Mouse (Mus musculus) liver, adult 2 months (tissue): ENCODE results near the gene Gchfr. TPM values are rescaled to one million over a fixed set of nuclear protein-coding genes. Genes with fewer than 3 reads are reported as not detected.
A peak's percentile ranks its signal among the peaks of the same experiment; 100 is the strongest.

Source experiments
- DNase-seq: peaks from one replicate; pipeline ENCODE4 v3.0.0-alpha.2; 2011; ENCODE audit warnings: low read depth, low spot score; ENCODE audit errors: extremely low read depth
- H3K27ac ChIP-seq: fragments of 200-500 bp; replicated peaks from 2 replicates; pipeline ENCODE4 v1.5.1; 2012; ENCODE audit warnings: low read depth, mild to moderate bottlenecking, control low read depth, inconsistent platforms, low read length; ENCODE audit not compliant: insufficient read depth
- H3K27me3 ChIP-seq: fragments of 200-500 bp; 2 replicates; pipeline ENCODE4 v1.6.1; 2012; ENCODE audit warnings: mild to moderate bottlenecking, moderate library complexity, low read length, inconsistent platforms; ENCODE audit not compliant: control insufficient read depth, insufficient read depth
- H3K36me3 ChIP-seq: fragments of 200-500 bp; 2 replicates; pipeline ENCODE4 v1.6.1; 2012; ENCODE audit warnings: low read length, inconsistent platforms; ENCODE audit not compliant: control insufficient read depth, insufficient read depth
- H3K4me1 ChIP-seq: fragments of 200-500 bp; 2 replicates; pipeline ENCODE4 v1.6.1; 2011; ENCODE audit warnings: low read length; ENCODE audit not compliant: control insufficient read depth, insufficient read depth
- H3K4me3 ChIP-seq: fragments of 200-500 bp; 2 replicates; pipeline ENCODE4 v1.5.1; 2011; ENCODE audit warnings: low read depth, mild to moderate bottlenecking, control low read depth, low read length, moderate library complexity; ENCODE audit not compliant: insufficient read depth
- H3K79me2 ChIP-seq: fragments of 200-500 bp; 2 replicates; pipeline ENCODE4 v1.6.1; 2012; ENCODE audit warnings: inconsistent platforms, mild to moderate bottlenecking, low read length, moderate library complexity; ENCODE audit not compliant: control insufficient read depth, insufficient read depth
- H3K9ac ChIP-seq: fragments of 200-500 bp; 2 replicates; pipeline ENCODE4 v1.6.1; 2012; ENCODE audit warnings: low read depth, mild to moderate bottlenecking, control low read depth, inconsistent platforms, low read length
- CTCF ChIP-seq: fragments of 200-500 bp; IDR thresholded peaks from 2 replicates; pipeline ENCODE4 v1.5.1; 2011; ENCODE audit warnings: low read depth, low read length, control low read depth
- POLR2A ChIP-seq: fragments of 200-500 bp; IDR thresholded peaks from 2 replicates; pipeline ENCODE4 v1.6.1; 2011; ENCODE audit warnings: low read length, control low read depth; ENCODE audit not compliant: insufficient read depth; ENCODE audit errors: extremely low read depth
- WGBS: fragments of 180-500 bp; shearing (Covaris S2); methylation state at CpG from one replicate; pipeline ENCODE4 v1.1.7; 2018; 5-methylcytosine and 5-hydroxymethylcytosine counted together
- polyA plus RNA-seq: library from polyadenylated mRNA; depleted of rRNA; stranded (reverse); fragments of >200 nt; gene quantifications from 2 replicates; pipeline ENCODE4 v1.2.3, GENCODE M21; 2012
- total RNA-seq: library from RNA; depleted of rRNA; stranded (reverse); fragments of >200 nt; gene quantifications from 2 replicates; pipeline ENCODE4 v1.2.3, GENCODE M21; 2014

Gene Gchfr
- total and polyA plus RNA-seq, 2 experiments, result 275 to 597 TPM

DNA sequence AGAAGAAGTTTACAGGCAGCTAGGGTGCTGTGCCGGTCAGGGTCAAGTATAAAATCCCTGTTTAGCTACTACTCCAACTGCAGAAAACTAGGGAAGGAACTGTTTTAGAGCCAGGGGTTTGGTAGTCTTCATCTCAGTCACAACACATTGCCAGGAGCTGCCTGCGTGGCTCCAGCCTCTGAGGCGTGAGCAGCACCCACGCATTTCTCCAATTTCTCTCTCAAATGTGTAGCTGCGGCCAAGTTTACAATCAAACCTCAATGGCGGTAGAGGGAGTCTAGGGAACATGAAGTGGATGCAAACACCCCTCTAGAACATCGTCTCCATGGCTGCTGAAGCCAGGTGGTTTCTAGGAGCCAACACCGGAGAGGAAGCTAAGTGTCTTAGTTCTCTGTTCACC, 19.8 kb upstream of the Gchfr start:
- peaks cover 74% of the 10 kb centered on the region for H3K36me3 ChIP-seq

DNA sequence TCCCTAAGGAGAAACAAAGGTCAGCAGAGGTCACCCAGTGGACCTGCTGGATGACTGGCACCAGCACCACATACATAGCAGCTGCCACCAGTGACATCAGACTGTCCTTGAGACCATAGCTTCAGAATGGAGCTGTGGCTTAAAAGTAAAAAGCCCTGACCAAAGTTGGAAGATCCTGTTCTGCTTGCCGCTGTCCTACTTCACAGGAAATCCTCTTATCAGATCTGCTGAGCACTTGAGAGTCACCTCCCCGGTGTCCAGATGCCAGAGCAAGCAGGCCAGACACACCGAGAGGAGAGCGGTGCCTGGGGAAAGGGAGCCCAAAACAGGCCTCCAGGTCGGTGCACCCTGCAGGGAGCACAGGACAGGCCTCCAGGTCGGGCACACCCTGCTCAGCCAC, 15.3 kb upstream of the Gchfr start:
- Histone ChIP-seq H3K4me3 (no peak overlapping the region), H3K79me2 (peaks cover 5% of the 10 kb centered on the region; the same call in 1 of the 2 replicates), H3K4me1 (peaks cover 7% of the 10 kb centered on the region), H3K9ac (no peak overlapping the region), H3K27ac (no peak overlapping the region), H3K27me3 (no peaks in the 10 kb centered on the region), H3K36me3 (peaks cover 49% of the 10 kb centered on the region)
- TF ChIP-seq POLR2A (no peak), CTCF (no peak)
- 82% methylated on average over 6 of the region's 6 CpGs for WGBS
- no peak for DNase-seq

More for the DNA sequence above, 19.8 kb upstream of the Gchfr start:
- TF ChIP-seq CTCF (no peak), POLR2A (no peak)
- H3K9ac ChIP-seq, result no peak overlapping the region
- 95% methylated on average over 8 of the region's 8 CpGs for WGBS
- no peak overlapping the region for H3K4me3 ChIP-seq
- no peaks in the 10 kb centered on the region for H3K27me3 ChIP-seq
- no peak overlapping the region for H3K27ac ChIP-seq
- no peaks in the 10 kb centered on the region for H3K4me1 ChIP-seq
- DNase-seq, result no peak
- no peaks in the 10 kb centered on the region for H3K79me2 ChIP-seq

GRCm38 (mm10) chr2:119154683-119155082, 12.9 kb upstream of the Gchfr start:
- Histone ChIP-seq H3K27me3 (no peaks in the 10 kb centered on the region), H3K27ac (no peak overlapping the region), H3K9ac (no peak overlapping the region), H3K4me3 (no peak overlapping the region), H3K36me3 (peaks cover 27% of the 10 kb centered on the region), H3K79me2 (peaks cover 5% of the 10 kb centered on the region; the same call in 1 of the 2 replicates), H3K4me1 (peaks cover 7% of the 10 kb centered on the region)
- no peak for TF ChIP-seq CTCF
- TF ChIP-seq POLR2A, result no peak
- DNase-seq, result no peak
- WGBS, result 59% methylated on average over 2 of the region's 2 CpGs

DNA sequence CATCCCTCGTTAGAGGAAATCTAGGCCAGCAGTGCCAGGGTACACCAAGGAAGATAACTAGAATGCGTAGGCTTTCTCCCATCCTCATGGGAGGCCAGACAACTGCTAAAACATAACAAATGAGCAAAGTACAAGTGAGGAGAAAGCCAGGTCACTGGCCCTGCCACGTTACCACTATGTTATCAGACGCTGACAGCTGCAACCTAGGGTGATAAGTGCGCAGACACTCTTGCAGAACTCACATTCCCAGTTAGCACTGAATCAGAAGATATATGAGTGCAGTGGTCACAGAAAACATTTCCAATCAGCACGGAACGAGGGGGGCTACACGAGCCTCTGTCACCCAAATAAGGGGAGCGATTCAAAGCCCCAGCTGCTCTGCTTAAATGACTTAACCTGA, 12.2 kb upstream of the Gchfr start:
- H3K79me2 ChIP-seq, result peaks cover 5% of the 10 kb centered on the region; the same call in 1 of the 2 replicates
- H3K36me3 ChIP-seq, result peaks cover 25% of the 10 kb centered on the region
- peaks cover 7% of the 10 kb centered on the region for H3K4me1 ChIP-seq
- H3K27me3 ChIP-seq, result no peaks in the 10 kb centered on the region
- no peak for TF ChIP-seq POLR2A
- 36% methylated on average over 9 of the region's 9 CpGs for WGBS
- peak overlapping the region; percentile 89 for H3K27ac ChIP-seq
- peak; percentile 67 for DNase-seq
- no peak overlapping the region for H3K9ac ChIP-seq
- no peak overlapping the region for H3K4me3 ChIP-seq

GRCm38 (mm10) chr2:119156081-119156680, 11.4 kb upstream of the Gchfr start:
- no peak for TF ChIP-seq CTCF
- Histone ChIP-seq H3K36me3 (peaks cover 23% of the 10 kb centered on the region), H3K9ac (peak overlapping the region; percentile 86), H3K4me3 (peak overlapping the region; percentile 68), H3K4me1 (peaks cover 7% of the 10 kb centered on the region), H3K27ac (peak overlapping the region; percentile 89), H3K27me3 (no peaks in the 10 kb centered on the region), H3K79me2 (peaks cover 5% of the 10 kb centered on the region; the same call in 1 of the 2 replicates)
- WGBS, result under 1% methylated on average over 34 of the region's 34 CpGs
- peak; percentile 56 for DNase-seq

- H3K79me2 ChIP-seq, result peaks cover 5% of the 10 kb centered on the region; the same call in 1 of the 2 replicates
- under 1% methylated on average over 57 of the region's 57 CpGs for WGBS
- H3K4me3 ChIP-seq, result peak within 1 kb of the TSS; percentile 68
- peaks cover 7% of the 10 kb centered on the region for H3K4me1 ChIP-seq
- H3K27me3 ChIP-seq, result no peaks in the 10 kb centered on the region
- peak; percentile 72; the same call in 1 of the 2 replicates for TF ChIP-seq POLR2A
- TF ChIP-seq CTCF, result no peak
- H3K27ac ChIP-seq, result peak within 1 kb of the TSS; percentile 89
- H3K36me3 ChIP-seq, result peaks cover 18% of the 10 kb centered on the region
- H3K9ac ChIP-seq, result peak within 1 kb of the TSS; percentile 86
- DNase-seq, result peak; percentile 87
These were observed 10.6 kb upstream of the Gchfr start, which contains the start of gene Rmdn3 for GRCm38 (mm10) chr2:119156681-119157572. Gene Rmdn3, minus strand, starts transcription at chr2:119157034.
